Mouse (Mus musculus) liver, adult 2 months (tissue): ENCODE data around the gene Grin2d.

Experiments
- CTCF ChIP-seq: fragments of 200-500 bp; IDR thresholded peaks from 2 replicates; pipeline ENCODE4 v1.5.1; 2011; ENCODE audit warnings: low read depth, low read length, control low read depth
- POLR2A ChIP-seq: fragments of 200-500 bp; IDR thresholded peaks from 2 replicates; pipeline ENCODE4 v1.6.1; 2011; ENCODE audit warnings: low read length, control low read depth; ENCODE audit not compliant: insufficient read depth; ENCODE audit errors: extremely low read depth

DNA sequence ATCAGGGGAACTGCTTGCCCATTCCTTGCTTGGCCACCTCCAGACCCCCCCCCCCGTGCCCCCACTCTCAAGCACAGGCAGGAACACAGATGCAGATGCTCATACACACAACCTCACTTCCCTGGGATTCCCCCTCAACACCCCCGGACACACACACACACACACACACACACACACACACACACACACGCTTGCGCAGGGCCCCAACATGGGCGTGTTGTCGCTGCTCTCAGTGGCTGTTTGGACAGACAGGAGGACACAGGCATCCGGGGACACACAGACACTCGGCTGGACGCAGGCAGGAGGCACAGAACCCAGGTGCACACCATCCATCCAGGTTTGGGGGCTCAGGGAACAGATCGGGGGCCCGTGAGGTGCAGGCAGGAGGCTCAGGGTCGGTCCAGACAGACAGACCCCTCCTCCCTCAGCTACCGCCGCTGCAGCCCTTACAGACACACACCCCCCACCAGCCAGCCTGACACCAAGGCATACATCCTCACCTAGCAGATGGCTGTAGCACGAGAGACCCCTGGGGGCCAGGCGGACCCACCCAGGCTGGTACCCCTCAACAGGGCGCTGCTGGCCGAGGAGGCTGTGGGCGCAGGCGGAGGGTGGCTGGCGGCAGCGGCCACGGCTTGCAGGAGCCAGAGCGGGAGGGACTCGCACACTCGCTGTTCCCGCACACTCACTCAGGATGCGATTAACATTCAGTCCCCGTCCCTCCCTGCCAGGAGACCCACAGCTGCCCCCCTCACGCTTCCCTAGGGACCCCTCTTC, 7.7 kb downstream of the Grin2d start:
- TF ChIP-seq CTCF (no peak), POLR2A (no peak)
